Mouse (Mus musculus) megakaryocyte, embryonic 14.5 days (primary cell): Measurements from ENCODE around the gene Meioc.

ENCODE experiments used
- FLI1 ChIP-seq: IDR thresholded peaks from 2 replicates; pipeline ENCODE4 v1.6.1; 2012; ENCODE audit warnings: low read length, inconsistent platforms, mixed read lengths
- GATA1 ChIP-seq: IDR thresholded peaks from 3 replicates; pipeline ENCODE4 v1.6.1; 2012; ENCODE audit warnings: mixed read lengths, low read length, inconsistent platforms, borderline replicate concordance

DNA sequence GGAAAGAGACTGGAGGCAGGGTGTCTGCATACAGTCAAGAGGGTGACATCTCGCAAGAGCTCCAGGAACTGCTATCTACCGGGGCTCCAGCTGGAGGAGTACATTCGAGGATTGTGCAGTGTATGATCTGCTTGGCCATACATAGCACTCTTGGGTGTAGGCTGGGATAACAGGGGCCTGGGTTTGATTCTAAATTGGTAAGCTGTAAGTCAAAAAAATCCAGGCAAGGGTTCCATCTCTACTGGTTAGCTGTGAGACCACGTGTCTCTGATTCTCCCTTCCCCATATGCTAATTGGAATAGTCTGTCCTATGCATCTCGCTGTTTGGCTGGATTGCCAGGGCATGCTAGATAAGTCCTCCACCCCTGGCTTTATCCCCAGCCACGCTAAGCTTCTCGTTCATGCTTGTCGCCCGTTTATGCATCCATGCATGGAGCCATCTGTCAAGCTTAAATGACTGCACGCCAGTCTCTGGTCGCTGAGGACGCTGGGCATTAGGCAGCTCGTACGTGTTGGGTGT lies 38.6 kb upstream of the Meioc start:
- TF ChIP-seq GATA1 (no peak), FLI1 (no peak)
